Mouse (Mus musculus): ENCODE data around the gene Tpra1.

GRCm38 (mm10) chr6:88925640-88926205 lies 23.7 kb downstream of the Tpra1 start:
- no peak for TF ChIP-seq CTCF (IDR thresholded peaks at IDR 0.05; ENCODE audit: control insufficient read depth, insufficient read depth, insufficient read length)
- no peak for TF ChIP-seq MYOD1 (IDR thresholded peaks at IDR 0.05; ENCODE audit: control insufficient read depth, insufficient read length, low read depth)
- TF ChIP-seq USF1 (IDR thresholded peaks at IDR 0.05; ENCODE audit: low read depth): no peak
